Mouse (Mus musculus) spleen, postnatal 36 days (tissue): ENCODE results near the gene Cd27.
"Not testable (repeated sequence)": the region's sequence is repeated elsewhere in the genome, so short reads cannot be mapped to it uniquely, and the experiment has no call there.

Experiments used
- DNase-seq, 2 experiments: peaks; one replicate each; pipeline ENCODE4 v3.0.0; 2022; ENCODE audit warnings: low spot score in 2 of 2, mixed read lengths in 1 of 2

The Cd27 gene

DNA sequence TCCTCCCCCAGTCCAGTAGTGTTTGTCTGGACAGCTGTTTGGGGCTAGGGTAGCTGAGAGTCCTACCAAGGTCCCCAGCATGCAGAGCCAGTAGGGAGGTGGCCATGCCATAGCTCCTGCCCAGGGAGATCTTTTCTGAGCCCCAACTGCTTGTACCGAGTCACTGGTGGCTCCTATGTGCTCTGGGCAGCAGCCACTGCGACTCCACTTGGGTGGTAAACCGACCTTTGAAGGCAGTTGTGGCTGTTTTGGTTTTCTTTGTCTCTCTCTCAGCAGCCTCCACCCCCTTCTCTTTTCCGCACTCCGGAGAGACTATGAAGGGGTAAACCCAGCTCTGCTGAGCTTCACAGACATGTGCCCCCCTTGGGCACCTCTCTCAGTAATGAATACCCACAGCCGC is at the start of gene Cd27:
Gene Cd27, minus strand, starts transcription at position 229 of the 400 bp plus-strand sequence.
- DNase-seq = peak; percentile 44 to 49

DNA sequence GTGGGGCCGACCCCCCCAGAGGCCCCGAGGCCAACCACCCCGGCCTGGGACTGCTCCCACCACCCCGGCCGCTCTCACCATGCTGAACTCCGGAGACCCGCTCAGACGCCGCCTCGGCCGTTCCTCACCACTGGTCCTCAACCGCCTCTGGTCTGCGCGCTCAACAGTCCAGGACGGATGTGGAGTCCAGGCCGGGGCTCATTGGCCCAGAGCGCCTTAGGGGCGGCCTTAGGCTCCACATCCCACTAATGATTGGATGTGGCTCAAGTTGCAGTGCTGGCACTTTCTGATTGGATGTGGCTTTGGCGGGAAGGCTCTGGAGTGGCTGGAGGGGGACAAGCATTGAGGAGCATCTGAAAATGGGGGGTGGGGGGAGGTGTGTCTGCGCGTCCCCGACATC is 49.1 kb upstream of the Cd27 start, which contains the start of gene Tuba3a:
Gene Tuba3a, minus strand, starts transcription at position 153 of the 400 bp plus-strand sequence.
- DNase-seq = no peak

DNA sequence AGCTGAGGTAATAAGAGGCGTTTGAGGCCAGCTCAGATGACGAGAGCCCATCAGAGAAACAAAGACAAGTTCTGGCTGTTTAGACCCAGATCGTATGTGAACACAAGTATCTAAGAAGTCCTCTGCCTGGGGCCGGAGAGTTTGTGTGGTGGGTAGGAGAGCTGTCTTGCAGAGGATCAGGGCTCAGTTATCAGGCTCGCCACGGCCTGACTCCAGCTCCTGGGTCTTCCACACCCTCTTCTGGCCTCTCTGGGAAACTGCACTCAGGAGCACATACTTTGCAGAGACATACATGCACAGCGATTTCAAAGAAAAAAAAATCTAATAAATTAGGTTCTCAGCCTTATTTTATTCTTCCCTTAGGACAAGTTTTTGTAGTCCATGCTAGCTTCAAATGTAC is 47.9 kb upstream of the Cd27 start:
- no peak for DNase-seq

DNA sequence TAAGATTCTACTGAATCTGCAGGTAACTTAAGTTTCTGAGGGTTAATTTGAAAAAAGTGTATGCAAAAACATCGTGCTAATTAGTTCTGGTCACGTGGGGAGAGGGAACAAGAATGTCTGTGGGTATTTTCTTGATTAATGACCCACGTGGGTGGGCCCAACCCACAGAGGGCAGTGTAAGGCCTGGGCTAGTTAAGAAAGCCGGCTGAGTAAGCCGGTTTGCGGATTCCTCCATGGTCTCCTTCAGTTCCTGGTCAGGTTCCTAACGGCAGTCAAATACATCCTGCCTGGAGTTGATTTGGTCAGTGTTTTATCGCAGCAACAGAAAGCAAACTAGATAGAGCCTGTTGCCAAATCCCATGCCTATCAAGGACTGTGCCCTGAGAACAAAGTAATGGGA is 47.4 kb upstream of the Cd27 start:
- no peak for DNase-seq

DNA sequence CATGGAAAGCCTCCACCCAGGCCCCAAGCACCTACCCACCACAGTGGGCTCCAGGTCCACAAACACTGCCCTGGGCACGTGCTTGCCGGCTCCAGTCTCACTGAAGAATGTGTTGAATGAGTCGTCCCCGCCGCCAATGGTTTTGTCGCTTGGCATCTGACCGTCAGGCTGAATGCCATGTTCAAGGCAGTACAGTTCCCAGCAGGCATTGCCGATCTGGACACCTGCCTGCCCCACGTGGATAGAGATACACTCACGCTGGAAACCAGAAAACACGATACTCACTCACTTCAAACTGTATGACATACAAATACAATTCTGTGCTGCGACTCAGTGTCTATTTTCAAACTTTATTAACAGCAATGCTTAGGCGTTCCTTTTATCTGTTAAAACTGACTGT is 45.9 kb upstream of the Cd27 start:
- DNase-seq = not testable (repeated sequence)

DNA sequence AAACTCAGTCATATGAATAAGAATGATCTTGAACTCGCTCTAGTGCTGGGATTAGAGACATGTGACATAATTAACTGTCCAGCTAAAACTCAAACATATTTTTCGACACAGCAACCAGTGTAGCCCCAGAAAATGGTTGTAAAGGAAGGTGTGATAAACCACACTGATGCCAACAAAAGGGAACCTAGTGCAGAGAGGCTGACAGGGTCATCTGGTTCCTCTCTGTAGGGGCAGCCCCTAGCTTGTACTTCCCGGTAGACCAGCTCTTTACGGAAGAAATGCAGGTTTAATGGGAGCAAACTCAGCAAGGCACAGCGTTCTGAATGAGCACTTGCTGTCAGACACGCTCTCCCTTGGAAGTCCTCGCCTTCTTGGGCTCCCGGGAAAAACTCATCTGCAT is 42.9 kb upstream of the Cd27 start:
- peak; percentile 19 to 41 for DNase-seq

DNA sequence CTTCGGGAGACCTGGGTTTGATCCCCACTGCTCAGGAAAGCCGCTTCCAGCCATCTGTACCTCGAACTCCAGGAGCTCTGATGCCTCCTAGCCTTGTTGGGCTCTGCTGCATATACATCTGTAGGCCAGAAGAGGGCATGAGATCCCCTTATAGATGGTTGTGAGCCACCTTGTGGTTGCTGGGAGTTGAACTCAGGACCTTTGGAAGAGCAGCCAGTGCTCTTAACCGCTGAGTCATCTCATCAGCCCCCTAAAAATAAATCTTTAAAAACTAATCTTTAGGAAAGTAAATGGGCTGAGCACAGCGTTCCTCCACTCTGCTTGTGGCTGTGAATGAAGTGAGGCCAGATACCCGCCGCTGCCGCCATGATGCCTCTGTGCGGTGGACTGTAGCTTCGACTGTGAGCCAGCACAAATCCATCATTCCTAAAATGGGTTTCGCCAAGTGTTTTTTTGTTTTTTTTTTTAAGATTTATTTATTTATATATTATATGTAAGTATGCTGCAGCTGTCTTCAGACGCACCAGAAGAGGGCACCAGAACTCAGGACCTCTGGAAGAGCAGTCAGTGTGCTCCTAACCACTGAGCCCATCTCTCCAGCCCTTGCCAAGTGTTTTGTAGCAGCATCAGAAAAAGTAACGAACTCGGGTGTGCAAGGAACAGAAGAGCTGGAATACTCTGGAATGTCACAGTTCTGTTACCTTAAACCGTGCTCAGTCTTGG is 38.2 kb upstream of the Cd27 start:
- peak in 1 of 2 experiments; percentile 25 for DNase-seq

DNA sequence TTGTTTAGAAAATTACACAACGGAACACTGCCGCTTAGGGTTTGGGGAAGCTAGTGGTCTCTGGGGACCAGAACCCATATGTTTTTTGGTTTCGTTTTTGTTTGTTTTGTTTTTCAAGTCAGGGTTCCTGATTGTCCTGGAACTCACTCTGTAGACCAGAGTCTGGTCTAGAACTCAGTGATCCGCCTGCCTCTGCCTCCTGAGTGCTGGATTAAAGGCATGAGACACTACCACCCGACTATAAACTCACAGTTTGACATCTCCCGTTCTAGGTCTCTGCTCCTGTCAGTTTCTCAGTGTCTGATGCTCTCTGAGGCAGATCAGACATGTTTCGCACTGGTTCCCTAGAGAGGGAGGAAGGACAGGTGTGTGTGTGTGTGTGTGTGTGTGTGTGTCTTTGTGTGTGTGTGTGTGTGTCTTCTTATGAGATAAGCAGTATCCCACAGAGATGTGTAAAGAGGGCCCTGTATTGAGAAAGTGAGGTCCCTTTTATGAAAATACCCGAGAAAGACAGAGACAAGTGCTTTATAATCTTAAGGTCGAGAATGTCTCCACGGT is 35.5 kb upstream of the Cd27 start:
- peak; percentile 56 to 64 for DNase-seq

DNA sequence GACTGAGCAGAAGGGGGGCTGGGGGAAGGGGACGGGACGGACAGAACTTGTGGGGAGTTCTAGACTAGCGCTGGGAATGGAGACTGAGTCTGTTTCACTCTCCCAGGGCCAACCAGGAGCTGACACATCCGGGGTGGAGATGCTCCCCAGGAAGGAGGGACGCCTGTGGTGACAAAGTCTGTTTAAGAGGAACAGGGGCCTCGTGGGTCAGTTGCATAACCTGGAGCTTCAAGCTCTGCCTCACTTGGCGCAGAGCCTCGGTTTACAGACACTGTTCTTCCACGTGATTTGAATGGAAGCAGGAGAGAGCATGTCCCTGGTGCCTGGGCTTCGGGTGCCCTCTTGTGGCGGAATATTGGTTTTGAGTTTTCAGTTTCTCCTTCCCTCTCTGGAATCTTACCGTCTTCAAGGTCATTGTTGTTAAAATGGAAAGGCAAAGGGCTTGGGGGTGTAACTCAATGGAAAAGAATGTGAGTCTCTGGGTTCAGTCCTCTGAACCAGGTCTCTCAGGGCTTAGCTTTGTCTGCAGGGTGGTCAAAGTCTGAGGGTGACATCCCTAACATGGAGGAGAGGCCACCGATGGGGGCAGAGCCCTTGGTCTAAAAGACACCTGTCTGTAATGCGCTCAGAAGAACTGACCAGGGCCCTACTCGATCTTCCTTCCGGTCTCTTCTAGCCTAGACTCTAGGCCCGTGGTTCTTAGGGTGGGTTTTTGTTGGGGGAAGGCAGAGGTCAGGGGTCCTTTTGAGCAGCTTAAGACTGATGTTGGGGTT is 34.8 kb upstream of the Cd27 start:
- peak; percentile 80 to 86 for DNase-seq

DNA sequence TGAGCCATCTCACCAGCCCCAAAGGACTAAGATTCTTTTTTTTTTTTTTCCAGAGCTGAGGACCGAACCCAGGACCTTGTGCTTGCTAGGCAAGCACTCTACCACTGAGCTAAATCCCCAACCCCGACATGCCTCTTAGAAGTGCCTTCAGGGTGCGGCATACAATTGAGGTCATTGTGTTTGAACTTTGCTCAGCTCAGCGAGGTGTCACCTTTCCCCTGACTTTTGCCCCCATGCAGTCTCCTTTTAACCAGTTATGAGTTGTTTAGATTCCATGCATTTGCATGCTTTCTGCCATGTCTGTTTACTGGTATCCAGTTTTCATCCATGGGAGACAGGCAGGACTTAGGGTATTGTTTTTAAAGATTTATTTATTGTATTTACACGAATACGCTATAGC is 32.0 kb upstream of the Cd27 start:
- no peak for DNase-seq

DNA sequence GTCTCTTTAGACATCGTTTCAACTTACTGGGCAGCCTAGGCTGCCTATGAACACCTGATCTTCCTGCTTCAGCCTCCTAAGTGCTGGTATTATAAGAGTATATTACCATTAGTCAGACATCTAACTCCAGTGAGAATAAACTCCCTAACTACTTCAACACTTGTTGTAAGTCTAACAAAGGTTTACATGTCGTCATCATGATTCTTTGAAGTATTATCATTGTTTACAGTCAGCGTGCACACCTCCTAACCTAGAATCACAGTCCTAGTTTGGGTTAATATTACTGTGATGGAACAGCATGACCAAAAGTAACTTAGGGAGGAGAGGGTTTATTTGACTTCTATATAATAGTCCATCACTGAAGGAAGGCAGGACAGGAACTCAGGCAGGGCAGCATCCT is 30.7 kb upstream of the Cd27 start:
- no peak for DNase-seq

DNA sequence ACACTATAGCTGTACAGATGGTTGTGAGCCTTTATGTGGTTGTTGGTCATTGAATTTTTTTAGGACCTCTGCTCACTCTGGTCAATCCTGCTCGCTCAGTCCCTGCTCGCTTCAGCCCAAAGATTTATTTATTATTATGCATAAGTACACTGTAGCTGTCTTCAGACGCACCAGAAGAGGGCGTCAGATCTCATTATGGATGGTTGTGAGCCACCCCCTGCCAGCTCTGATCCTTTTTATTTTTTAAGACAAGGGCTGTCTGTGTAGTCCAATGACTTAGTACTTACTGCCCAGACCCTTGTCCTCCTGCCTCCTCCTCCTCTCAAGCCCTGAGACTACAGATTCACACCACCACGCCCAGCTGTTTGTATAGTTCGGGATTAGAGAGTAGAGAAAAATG is 29.8 kb upstream of the Cd27 start:
- not testable (repeated sequence) for DNase-seq

DNA sequence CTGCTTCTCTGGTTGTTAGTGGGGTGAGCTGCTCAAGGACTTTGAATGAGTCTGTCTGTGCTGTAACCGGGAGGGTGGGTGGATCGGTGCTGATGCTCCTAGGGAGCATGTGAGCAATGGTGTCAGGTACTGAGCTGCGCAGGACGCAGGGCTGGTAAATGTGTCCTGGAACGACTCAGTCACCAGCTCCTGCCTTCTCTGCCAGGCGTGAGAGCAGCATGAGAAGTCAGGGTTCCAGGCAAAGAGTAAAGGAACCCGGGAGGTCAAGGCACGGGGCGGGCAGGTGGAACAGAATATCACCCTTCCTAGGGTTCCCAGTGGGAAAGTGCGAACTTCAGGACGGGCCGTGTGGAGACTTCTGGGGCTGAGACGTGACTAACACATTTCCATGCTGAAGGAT is 29.3 kb upstream of the Cd27 start:
- DNase-seq = no peak

DNA sequence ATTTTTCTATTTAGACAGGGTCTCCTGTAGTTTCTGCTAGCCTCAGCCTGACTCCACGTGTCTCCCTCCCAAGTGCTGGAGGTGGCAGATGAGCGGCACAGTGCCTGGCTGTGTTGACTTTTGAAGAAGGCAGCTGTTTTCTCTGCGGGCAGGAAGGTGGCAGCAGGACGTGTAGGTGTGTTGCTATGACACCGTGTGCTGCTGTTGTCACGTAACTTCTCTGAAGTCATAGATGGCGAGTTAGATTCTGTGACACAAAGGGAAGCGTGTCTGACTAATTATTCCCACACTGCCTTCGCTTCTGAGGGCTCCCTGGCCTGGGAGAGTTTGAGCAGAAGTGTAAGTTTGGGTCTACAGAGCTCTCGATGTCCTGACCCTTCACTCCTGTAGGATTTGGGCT is 28.4 kb upstream of the Cd27 start:
- DNase-seq = peak; percentile 66

DNA sequence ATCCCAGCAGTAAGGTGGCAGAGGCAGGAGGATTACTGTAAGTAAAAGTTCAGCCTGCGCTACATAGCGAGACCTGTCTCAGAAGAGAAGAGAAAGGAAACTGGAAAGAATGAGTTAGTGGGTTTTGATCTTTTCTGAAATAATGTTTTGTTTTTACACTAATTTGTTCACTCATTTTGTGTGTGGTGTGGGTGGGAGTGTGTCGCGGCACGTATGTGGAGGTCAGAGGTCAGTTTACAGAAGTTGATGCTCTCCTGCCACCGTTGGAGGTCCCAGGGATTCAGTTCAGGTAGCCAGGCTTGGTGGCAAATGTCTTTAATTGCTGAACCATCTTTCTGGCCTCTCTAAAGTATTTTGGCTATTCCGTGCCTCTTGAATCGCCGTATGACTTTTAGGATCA is 27.4 kb upstream of the Cd27 start:
- DNase-seq = no peak

DNA sequence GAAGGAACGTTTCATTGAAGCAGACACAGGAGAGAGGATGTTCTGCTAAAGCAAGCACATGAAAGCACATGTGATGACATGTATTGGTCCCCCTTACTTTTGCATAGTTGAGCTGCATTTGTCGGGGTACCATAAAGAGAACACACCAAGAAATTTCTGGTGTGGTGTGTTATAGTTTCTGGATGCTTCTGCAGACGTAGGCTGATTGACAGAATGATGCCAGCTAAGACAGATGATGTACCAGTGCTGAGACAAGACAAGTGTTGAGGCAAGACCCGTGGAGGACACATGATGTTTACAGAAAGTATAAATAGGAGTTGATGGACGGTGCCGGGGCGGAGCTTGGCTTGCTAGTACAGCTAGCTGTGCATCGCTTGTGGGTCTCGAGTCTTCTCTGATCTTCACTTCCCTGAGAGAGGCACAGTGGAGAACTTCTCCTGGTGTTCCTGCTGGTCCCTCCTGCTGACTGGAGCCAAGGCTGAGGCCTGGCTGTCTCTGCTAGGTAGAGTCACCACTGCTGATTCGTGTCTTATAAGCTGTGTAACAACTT is 23.3 kb upstream of the Cd27 start:
- DNase-seq = no peak

DNA sequence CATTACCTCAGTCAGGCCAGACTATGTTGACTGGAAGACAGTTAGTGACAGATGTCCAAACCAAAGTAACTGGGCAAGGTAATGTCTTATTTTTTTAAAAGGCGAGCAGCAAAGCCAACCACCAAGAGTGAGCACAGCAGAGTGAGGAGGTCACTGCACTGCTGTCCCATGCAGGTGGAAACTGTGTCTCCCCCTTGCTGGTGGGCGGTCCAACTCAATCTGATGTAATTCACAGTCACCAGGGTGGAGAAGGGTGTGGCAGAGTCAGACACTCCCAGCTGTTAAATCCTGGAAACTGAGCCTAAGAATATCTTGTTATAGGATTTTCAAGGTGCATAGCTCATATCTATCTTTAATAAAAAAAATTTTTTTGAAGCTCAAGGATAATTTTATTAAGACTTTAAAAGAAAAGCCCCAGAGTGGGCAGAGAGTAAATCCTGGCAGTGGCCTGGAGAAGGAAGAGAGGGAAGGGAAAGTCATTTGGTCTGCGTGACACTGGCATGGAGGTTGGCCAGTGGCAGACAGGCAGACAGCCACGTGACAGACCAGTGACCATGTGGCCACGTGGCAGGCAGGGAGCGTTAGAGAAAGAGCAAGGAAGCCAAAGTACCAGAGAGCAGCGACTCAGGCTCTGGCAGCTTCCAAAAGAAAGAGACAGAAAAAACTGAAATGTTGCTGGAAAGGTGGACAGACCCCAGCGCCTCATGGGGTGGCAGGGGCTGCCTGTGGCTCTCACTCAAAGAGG is 19.6 kb upstream of the Cd27 start:
- no peak for DNase-seq

DNA sequence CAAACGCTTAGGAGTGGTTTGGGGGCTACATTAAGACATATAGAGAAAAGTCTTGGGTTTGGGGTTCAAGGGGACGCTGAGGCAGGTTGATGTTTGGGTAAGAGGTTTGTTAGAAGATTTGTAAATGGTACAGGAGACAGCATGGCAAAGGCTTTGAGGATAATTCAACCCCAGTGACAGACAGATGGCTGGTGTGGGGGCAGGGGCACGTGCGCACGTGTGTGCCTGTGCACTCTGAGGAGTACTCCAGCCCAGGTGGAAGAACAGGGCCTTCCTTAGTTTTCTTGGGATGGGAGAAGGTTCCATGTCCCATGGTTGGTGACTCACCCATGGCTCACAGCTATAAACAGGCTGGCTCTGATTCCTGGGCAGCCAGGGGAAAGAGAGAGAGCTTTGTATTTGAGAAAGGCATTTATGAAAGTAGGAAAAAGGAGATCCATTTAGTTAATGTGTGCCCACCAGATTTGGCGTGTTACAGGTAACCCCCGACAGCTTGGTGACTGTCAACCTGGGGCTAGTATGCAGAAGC is 18.8 kb upstream of the Cd27 start:
- no peak for DNase-seq

DNA sequence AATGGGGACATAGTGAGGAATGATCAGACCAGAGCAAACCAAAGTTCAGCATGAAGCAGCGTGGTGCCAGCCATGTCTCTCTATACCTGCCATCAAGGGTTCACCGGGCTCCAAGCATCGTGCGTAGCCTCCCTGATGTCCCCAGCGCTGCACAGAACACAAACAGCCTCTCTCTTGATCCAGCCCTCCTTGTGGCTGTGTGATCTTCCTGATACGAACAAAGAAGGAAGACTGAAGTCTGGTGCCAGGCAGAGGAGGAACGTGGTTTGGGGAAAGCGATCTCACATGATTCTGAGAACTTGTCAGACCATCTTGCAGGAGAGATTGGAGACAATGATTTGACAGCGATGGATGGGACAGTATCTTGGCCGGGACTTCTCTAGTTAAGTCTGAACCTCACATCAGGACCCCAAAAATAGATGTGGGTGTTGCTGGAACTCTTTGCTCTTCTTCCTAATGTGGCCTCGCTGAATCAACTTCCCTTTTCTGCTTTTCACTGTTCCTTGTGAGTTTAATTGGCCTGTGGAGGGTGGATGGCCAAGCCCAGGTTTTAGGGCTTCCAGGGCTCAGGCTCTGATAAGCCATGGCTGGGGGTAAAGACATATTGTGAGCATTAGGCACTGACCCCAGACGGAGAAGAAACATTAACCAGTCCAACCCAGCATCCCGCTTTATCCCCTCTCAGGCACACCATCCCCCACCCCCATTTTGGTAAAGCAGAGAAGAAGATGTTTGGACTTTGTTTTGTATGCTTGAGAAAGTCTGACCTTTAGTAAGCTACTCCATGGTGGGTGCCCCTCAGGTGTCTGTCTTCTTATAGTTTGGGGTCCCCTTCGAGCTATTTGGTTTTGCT is 17.3 kb upstream of the Cd27 start:
- peak; percentile 54 to 61 for DNase-seq

DNA sequence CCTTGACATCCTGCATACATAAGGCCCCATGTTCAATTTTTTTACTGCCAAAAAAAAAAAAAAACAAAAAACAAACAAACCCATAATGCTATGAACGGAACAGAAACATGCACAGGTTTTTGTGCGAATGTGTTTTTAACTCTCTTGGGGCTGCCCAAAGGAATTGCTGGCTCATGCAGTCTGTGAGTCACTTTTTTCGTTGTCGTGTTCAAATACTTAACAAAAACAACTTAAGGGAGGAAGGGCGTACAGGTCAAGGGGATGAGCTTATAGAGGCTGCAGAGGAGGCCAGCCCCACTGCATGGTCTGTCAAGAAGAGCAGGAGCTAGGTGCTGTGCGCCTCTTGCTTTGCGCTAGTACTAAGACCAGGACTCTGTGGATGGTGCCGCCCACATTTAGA is 15.9 kb upstream of the Cd27 start:
- no peak for DNase-seq

DNA sequence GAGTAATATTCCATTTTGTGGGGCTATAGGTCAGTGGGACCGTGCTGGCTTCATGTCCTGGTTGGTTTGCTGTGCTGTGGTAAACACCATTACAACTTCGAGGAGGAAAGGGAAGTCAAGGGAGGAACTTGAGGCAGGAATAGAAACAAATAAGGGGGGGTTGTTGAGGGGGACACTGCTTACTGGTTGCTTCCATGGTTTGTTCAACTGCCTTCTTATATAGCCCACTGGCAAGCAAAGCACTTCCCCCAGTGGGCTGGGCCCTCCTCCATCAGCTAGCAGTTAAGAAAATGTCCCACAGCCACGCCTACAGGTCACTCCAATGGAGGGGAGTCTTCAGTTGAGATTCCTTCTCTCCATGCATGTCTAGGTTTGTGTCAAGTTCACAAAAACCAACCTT is 15.5 kb upstream of the Cd27 start:
- no peak for DNase-seq
